ENCODE assay signal across 22 mouse cellular contexts in genomic region chr2:119147160-119147678, GRCm38 (mm10). TPM values are rescaled to one million over a fixed set of nuclear protein-coding genes. Genes with fewer than 3 reads are reported as not detected.
DNase-seq lines count a peak whose midpoint lies in the region; ATAC-seq lines count a peak whose summit lies in the region.
"Had no signal": no experiment of that assay in that cellular context is flagged by ENCODE, and none has a peak within 500 bp of the region (broad histone marks: within the 10 kb centered on the region; RNA-seq: fewer than 3 reads in every experiment).

No protein-coding gene starts in this region.

- H3K9me3 ChIP-seq in kidney, embryonic 15.5 days (replicated peaks) = no peaks in the 10 kb centered on the region
- H3K9me3 ChIP-seq in midbrain, embryonic 15.5 days = no peaks in the 10 kb centered on the region
- H3K9me3 ChIP-seq: neural tube, embryonic 13.5 days had no signal

- peaks cover 5% of the 10 kb centered on the region; the same call in 1 of the 2 replicates for H3K4me1 ChIP-seq in kidney, embryonic 15.5 days
- no peaks in the 10 kb centered on the region for H3K4me1 ChIP-seq in midbrain, embryonic 15.5 days
- H3K4me1 ChIP-seq: embryonic facial prominence, embryonic 10.5 days; hindbrain, embryonic 12.5 days; neural tube, embryonic 13.5 days had no signal

- DNase-seq in frontal cortex, adult 2 months (ENCODE audit: extremely low spot score in 1 of 2, low spot score in 1 of 2) = no peak
- DNase-seq in kidney, adult 11 months = no peak
- peak; percentile 32 for DNase-seq in retina, adult 2 months (ENCODE audit: low read depth, low spot score)
- DNase-seq in retina, postnatal 1 day = no peak
- no peak for DNase-seq in spleen, adult 12 weeks (ENCODE audit: low spot score)
- DNase-seq: adrenal gland, postnatal 14 days; cerebellum, adult 11-12 months; cerebellum, postnatal 25 days; layer of hippocampus, postnatal 36 days; lung, embryonic 14.5 days had no signal

- H3K27me3 ChIP-seq in kidney, embryonic 15.5 days = no peaks in the 10 kb centered on the region
- H3K27me3 ChIP-seq in midbrain, embryonic 15.5 days (replicated peaks) = no peaks in the 10 kb centered on the region
- H3K27me3 ChIP-seq: hindbrain, embryonic 12.5 days; liver, embryonic 12.5 days; neural tube, embryonic 13.5 days had no signal

- no peak overlapping the region for H3K9ac ChIP-seq in kidney, embryonic 15.5 days
- H3K9ac ChIP-seq in midbrain, embryonic 15.5 days = no peak overlapping the region
- H3K9ac ChIP-seq: hindbrain, embryonic 12.5 days; liver, embryonic 12.5 days; lung, embryonic 14.5 days; neural tube, embryonic 13.5 days had no signal

- ATAC-seq in frontal cortex, adult (ENCODE audit: low TSS enrichment) = peak; percentile 42; the same call in 1 of the 2 replicates
- ATAC-seq in kidney, embryonic 15.5 days (replicated peaks; ENCODE audit: low FRiP score) = peak; percentile 78
- ATAC-seq in midbrain, embryonic 15.5 days (replicated peaks) = no peak
- ATAC-seq: CD4-positive, CD25-positive, alpha-beta regulatory T cell, adult 4 months; forebrain, embryonic 14.5 days; inflammation-experienced regulatory T-cells, adult 6 months; liver, embryonic 12.5 days had no signal

- peak overlapping the region; percentile 17; the same call in 1 of the 2 replicates for H3K4me2 ChIP-seq in kidney, embryonic 15.5 days
- no peak overlapping the region for H3K4me2 ChIP-seq in midbrain, embryonic 15.5 days
- H3K4me2 ChIP-seq: hindbrain, embryonic 12.5 days; liver, embryonic 12.5 days; lung, embryonic 14.5 days; midbrain, embryonic 11.5 days; neural tube, embryonic 13.5 days had no signal

- H3K4me3 ChIP-seq in kidney, embryonic 15.5 days (replicated peaks) = no peak overlapping the region
- no peak overlapping the region for H3K4me3 ChIP-seq in midbrain, embryonic 15.5 days
- H3K4me3 ChIP-seq: embryonic facial prominence, embryonic 10.5 days; hindbrain, embryonic 12.5 days; liver, embryonic 12.5 days; neural tube, embryonic 13.5 days had no signal

- H3K27ac ChIP-seq in kidney, embryonic 15.5 days = peak overlapping the region; percentile 43
- no peak overlapping the region for H3K27ac ChIP-seq in midbrain, embryonic 15.5 days
- H3K27ac ChIP-seq: embryonic facial prominence, embryonic 10.5 days; hindbrain, embryonic 12.5 days; liver, embryonic 12.5 days; macrophage; neural tube, embryonic 13.5 days had no signal

- peaks cover 97% of the 10 kb centered on the region for H3K36me3 ChIP-seq in kidney, embryonic 15.5 days
- peaks cover 67% of the 10 kb centered on the region for H3K36me3 ChIP-seq in midbrain, embryonic 15.5 days (replicated peaks)

- WGBS in kidney, embryonic 15.5 days = 47% methylated on average over 22 of the region's 22 CpGs
- 83% methylated on average over 22 of the region's 22 CpGs for WGBS in midbrain, embryonic 15.5 days

RNA-seq across cellular contexts. Expression of gene Rmdn3, which starts 9.6 kb away (rescaled TPM):
- polyA plus RNA-seq in frontal cortex, adult 2 months (2012; rRNA removed) = 56.6 and 59.2 TPM in 2 replicates
- 43.2 and 46.8 TPM in 2 replicates for polyA plus RNA-seq in kidney, embryonic 15.5 days (2015; fragmentation: Nextera tagmentation; extraction: Ambion mirVana)
- 46.7 and 49.6 TPM in 2 replicates for polyA plus RNA-seq in midbrain, embryonic 15.5 days (2015; fragmentation: Nextera tagmentation; extraction: Ambion mirVana)

RNA-seq across cellular contexts. Expression of gene Gchfr, which starts 20.4 kb away (rescaled TPM):
- 1.1 and 2.3 TPM in 2 replicates for polyA plus RNA-seq in frontal cortex, adult 2 months (2012; rRNA removed)
- polyA plus RNA-seq in kidney, embryonic 15.5 days (2015; fragmentation: Nextera tagmentation; extraction: Ambion mirVana) = 32.0 and 36.9 TPM in 2 replicates
- polyA plus RNA-seq in midbrain, embryonic 15.5 days (2015; fragmentation: Nextera tagmentation; extraction: Ambion mirVana) = 6.8 and 7.8 TPM in 2 replicates
- polyA plus RNA-seq: CD4-positive, CD25-positive, alpha-beta regulatory T cell, adult 4 months; macrophage had no signal

RNA-seq across cellular contexts. Expression of gene Gm14137, which starts 27.1 kb away (rescaled TPM):
- polyA plus RNA-seq in frontal cortex, adult 2 months (2012; rRNA removed) = 0.57 and 0.58 TPM in 2 replicates
- 0.73 and 0.81 TPM in 2 replicates for polyA plus RNA-seq in kidney, embryonic 15.5 days (2015; fragmentation: Nextera tagmentation; extraction: Ambion mirVana)
- 1.1 and 1.2 TPM in 2 replicates for polyA plus RNA-seq in midbrain, embryonic 15.5 days (2015; fragmentation: Nextera tagmentation; extraction: Ambion mirVana)
- polyA plus RNA-seq: macrophage had no signal

RNA-seq across cellular contexts. Expression of gene Rad51, which starts 34.6 kb away (rescaled TPM):
- polyA plus RNA-seq in frontal cortex, adult 2 months (2012; rRNA removed) = 0.84 and 1.4 TPM in 2 replicates
- polyA plus RNA-seq in kidney, embryonic 15.5 days (2015; fragmentation: Nextera tagmentation; extraction: Ambion mirVana) = 48.8 and 49.7 TPM in 2 replicates
- polyA plus RNA-seq in midbrain, embryonic 15.5 days (2015; fragmentation: Nextera tagmentation; extraction: Ambion mirVana) = 8.3 and 9.8 TPM in 2 replicates
